In genomic region chr1:34164616-34165295, GRCm38 (mm10) we compare ENCODE assay signal across 8 mouse cellular contexts.
DNase-seq lines count a peak whose midpoint lies in the region; ATAC-seq and TF ChIP-seq lines count a peak whose summit lies in the region.

No protein-coding gene starts in this region.

- H3K4me3 ChIP-seq in liver, embryonic 12.5 days = no peak overlapping the region
- no peak overlapping the region for H3K4me3 ChIP-seq in testis, adult 2 months (ENCODE audit: control insufficient read depth, low read depth, low read length)

- intact Hi-C loops in gastrocnemius, postnatal 14 days (cut with DNase I; ENCODE audit: low total_unique reads) = loop anchor here (2.0 to 5.0 kb wide), 2 partner anchors 47 to 158 kb away; no protein-coding TSS in a partner anchor
- intact Hi-C loops in left cerebral cortex, postnatal 36 days (cut with DNase I) = loop anchor here (2.0 to 10.0 kb wide), 3 partner anchors 48 to 158 kb away; no protein-coding TSS in a partner anchor

- WGBS in liver, embryonic 12.5 days (ENCODE audit: insufficient replicate concordance) = 55% methylated on average over 14 of the region's 14 CpGs

- H3K27ac ChIP-seq in liver, embryonic 12.5 days = no peak overlapping the region
- H3K27ac ChIP-seq in testis, adult 2 months (ENCODE audit: control insufficient read depth, insufficient read depth, low read depth, low read length) = no peak overlapping the region

- H3K4me1 ChIP-seq in liver, embryonic 12.5 days = no peaks in the 10 kb centered on the region
- no peaks in the 10 kb centered on the region for H3K4me1 ChIP-seq in testis, adult 2 months (ENCODE audit: control insufficient read depth, insufficient read depth, low read length)

- peak; percentile 67 for DNase-seq in liver
- DNase-seq in gastrocnemius, postnatal 14 days = peak; percentile 80
- DNase-seq in kidney, adult 18-20 months = peak; percentile 91
- DNase-seq in left cerebral cortex, postnatal 36 days (ENCODE audit: low spot score in 2 of 2) = peak; percentile 71 to 80
- peak; percentile 42 for DNase-seq in naive thymus-derived CD4-positive, alpha-beta T cell, adult 2 months (ENCODE audit: low read depth)

- peaks cover 7% of the 10 kb centered on the region; the same call in 1 of the 2 replicates for H3K36me3 ChIP-seq in liver, embryonic 12.5 days
- no peaks in the 10 kb centered on the region for H3K36me3 ChIP-seq in testis, adult 2 months (ENCODE audit: control insufficient read depth, insufficient read depth, low read length)

- H3K9me3 ChIP-seq in liver, embryonic 12.5 days (replicated peaks) = no peaks in the 10 kb centered on the region

- H3K27me3 ChIP-seq in liver, embryonic 12.5 days (replicated peaks) = no peaks in the 10 kb centered on the region
- no peaks in the 10 kb centered on the region for H3K27me3 ChIP-seq in testis, adult 2 months (ENCODE audit: control insufficient read depth, insufficient read depth, low read length)

- H3K4me2 ChIP-seq in liver, embryonic 12.5 days = no peak overlapping the region

- TF ChIP-seq CTCF in testis, adult 2 months (IDR thresholded peaks at IDR 0.05; ENCODE audit: control insufficient read depth, insufficient read depth, insufficient replicate concordance, low read depth, low read length) = peak; percentile 69; the same call in 1 of the 2 replicates

- H3K9ac ChIP-seq in liver, embryonic 12.5 days = no peak overlapping the region

- no peak for TF ChIP-seq POLR2A in testis, adult 2 months (IDR thresholded peaks at IDR 0.05; ENCODE audit: control insufficient read depth, low read depth, low read length)

- ATAC-seq in liver, embryonic 12.5 days = no peak
- peak; percentile 92 for ATAC-seq in common myeloid progenitor, adult 5-6 weeks (replicated peaks; ENCODE audit: low read depth, poor library complexity, severe bottlenecking)
